Mouse (Mus musculus): ENCODE measurements around the gene E130114P18Rik. TPM values are rescaled to one million over a fixed set of nuclear protein-coding genes. Genes with fewer than 3 reads are reported as not detected.
A peak's percentile ranks its signal among the peaks of the same experiment; 100 is the strongest.

The E130114P18Rik gene
- polyA plus RNA-seq, 1 experiment from 2014 or later, result 71.1 TPM

GRCm38 (mm10) chr4:97757978-97758461 is 19.9 kb downstream of the E130114P18Rik start:
- Histone ChIP-seq H3K27ac (peak overlapping the region; percentile 87), H3K4me1 (peaks cover 26% of the 10 kb centered on the region), H3K4me2 (peak overlapping the region; percentile 78), H3K9me3 (replicated peaks) (no peaks in the 10 kb centered on the region), H3K27me3 (peaks cover 30% of the 10 kb centered on the region), H3K36me3 (ENCODE audit: poor library complexity, severe bottlenecking) (no peaks in the 10 kb centered on the region), H3K9ac (peak overlapping the region; percentile 66), H3K4me3 (peak overlapping the region; percentile 47)
- WGBS, result under 1% methylated on average over 14 of the region's 14 CpGs
- ATAC-seq, result peak; percentile 76

GRCm38 (mm10) chr4:97757207-97757977 is 20.5 kb downstream of the E130114P18Rik start:
- H3K36me3 ChIP-seq (ENCODE audit: poor library complexity, severe bottlenecking), result no peaks in the 10 kb centered on the region
- no peaks in the 10 kb centered on the region for H3K9me3 ChIP-seq (replicated peaks)
- peaks cover 36% of the 10 kb centered on the region for H3K27me3 ChIP-seq
- peak overlapping the region; percentile 47 for H3K4me3 ChIP-seq
- H3K4me2 ChIP-seq, result peak overlapping the region; percentile 78
- peak overlapping the region; percentile 66 for H3K9ac ChIP-seq
- peak overlapping the region; percentile 87 for H3K27ac ChIP-seq
- WGBS, result under 1% methylated on average over 38 of the region's 38 CpGs
- peak; percentile 80 for ATAC-seq
- H3K4me1 ChIP-seq, result peaks cover 32% of the 10 kb centered on the region

- H3K4me1 ChIP-seq, result peaks cover 49% of the 10 kb centered on the region
- peaks cover 38% of the 10 kb centered on the region for H3K27me3 ChIP-seq
- H3K9me3 ChIP-seq (replicated peaks), result no peaks in the 10 kb centered on the region
- no peak overlapping the region for H3K9ac ChIP-seq
- H3K4me2 ChIP-seq, result peak overlapping the region; percentile 22
- no peak for ATAC-seq
- WGBS, result 26% methylated on average over 12 of the region's 12 CpGs
- H3K4me3 ChIP-seq, result no peak overlapping the region
- H3K36me3 ChIP-seq (ENCODE audit: poor library complexity, severe bottlenecking), result no peaks in the 10 kb centered on the region
- no peak overlapping the region for H3K27ac ChIP-seq
Measured at GRCm38 (mm10) chr4:97754241-97754640, 23.6 kb downstream of the E130114P18Rik start.

- Histone ChIP-seq H3K4me1 (peaks cover 42% of the 10 kb centered on the region), H3K36me3 (ENCODE audit: poor library complexity, severe bottlenecking) (no peaks in the 10 kb centered on the region), H3K9me3 (replicated peaks) (no peaks in the 10 kb centered on the region), H3K4me2 (no peak overlapping the region), H3K27me3 (peaks cover 38% of the 10 kb centered on the region), H3K9ac (no peak overlapping the region), H3K27ac (no peak overlapping the region), H3K4me3 (no peak overlapping the region)
- no peak for ATAC-seq
- WGBS, result 8% methylated on average over 1 of the region's 1 CpGs
Measured at GRCm38 (mm10) chr4:97753521-97753920, 24.4 kb downstream of the E130114P18Rik start.

GRCm38 (mm10) chr4:97752276-97753010 is 25.4 kb downstream of the E130114P18Rik start:
- peaks cover 38% of the 10 kb centered on the region for H3K27me3 ChIP-seq
- ATAC-seq, result no peak
- 22% methylated on average over 5 of the region's 5 CpGs for WGBS
- H3K27ac ChIP-seq, result no peak overlapping the region
- H3K4me2 ChIP-seq, result peak overlapping the region; percentile 87
- H3K4me3 ChIP-seq, result peak overlapping the region; percentile 40
- H3K9me3 ChIP-seq (replicated peaks), result no peaks in the 10 kb centered on the region
- peaks cover 34% of the 10 kb centered on the region for H3K4me1 ChIP-seq
- H3K9ac ChIP-seq, result peak overlapping the region; percentile 77
- H3K36me3 ChIP-seq (ENCODE audit: poor library complexity, severe bottlenecking), result no peaks in the 10 kb centered on the region

- peaks cover 38% of the 10 kb centered on the region for H3K27me3 ChIP-seq
- ATAC-seq, result peak; percentile 50
- no peaks in the 10 kb centered on the region for H3K9me3 ChIP-seq (replicated peaks)
- H3K36me3 ChIP-seq (ENCODE audit: poor library complexity, severe bottlenecking), result no peaks in the 10 kb centered on the region
- H3K27ac ChIP-seq, result peak overlapping the region; percentile 79
- peak overlapping the region; percentile 87 for H3K4me2 ChIP-seq
- WGBS, result 1% methylated on average over 40 of the region's 40 CpGs
- peak overlapping the region; percentile 77 for H3K9ac ChIP-seq
- H3K4me3 ChIP-seq, result peak overlapping the region; percentile 40
- peaks cover 34% of the 10 kb centered on the region for H3K4me1 ChIP-seq
Measured at GRCm38 (mm10) chr4:97751483-97752251, 26.2 kb downstream of the E130114P18Rik start.

- ATAC-seq, result peak; percentile 75
- H3K27ac ChIP-seq, result peak overlapping the region; percentile 79
- H3K36me3 ChIP-seq (ENCODE audit: poor library complexity, severe bottlenecking), result no peaks in the 10 kb centered on the region
- no peaks in the 10 kb centered on the region for H3K9me3 ChIP-seq (replicated peaks)
- peak overlapping the region; percentile 77 for H3K9ac ChIP-seq
- peak overlapping the region; percentile 40 for H3K4me3 ChIP-seq
- peaks cover 36% of the 10 kb centered on the region for H3K27me3 ChIP-seq
- H3K4me1 ChIP-seq, result peaks cover 36% of the 10 kb centered on the region
- H3K4me2 ChIP-seq, result peak overlapping the region; percentile 87
- under 1% methylated on average over 20 of the region's 20 CpGs for WGBS
Measured at GRCm38 (mm10) chr4:97751030-97751482, 26.8 kb downstream of the E130114P18Rik start.

GRCm38 (mm10) chr4:97750401-97750800 is 27.5 kb downstream of the E130114P18Rik start:
- Histone ChIP-seq H3K27me3 (peaks cover 30% of the 10 kb centered on the region), H3K36me3 (ENCODE audit: poor library complexity, severe bottlenecking) (no peaks in the 10 kb centered on the region), H3K4me1 (peaks cover 42% of the 10 kb centered on the region), H3K9me3 (replicated peaks) (no peaks in the 10 kb centered on the region), H3K27ac (no peak overlapping the region), H3K9ac (peak overlapping the region; percentile 77; the same call in 1 of the 2 replicates), H3K4me2 (no peak overlapping the region), H3K4me3 (no peak overlapping the region)
- no peak for ATAC-seq
- WGBS, result 43% methylated on average over 4 of the region's 4 CpGs

- no peak for ATAC-seq
Measured at GRCm38 (mm10) chr4:97746106-97746900, 31.6 kb downstream of the E130114P18Rik start.

GRCm38 (mm10) chr4:97745296-97746105 is 32.4 kb downstream of the E130114P18Rik start:
- H3K9ac ChIP-seq, result peak overlapping the region; percentile 64
- no peaks in the 10 kb centered on the region for H3K27me3 ChIP-seq
- WGBS, result 3% methylated on average over 32 of the region's 32 CpGs
- H3K27ac ChIP-seq, result peak overlapping the region; percentile 70
- H3K9me3 ChIP-seq (replicated peaks), result no peaks in the 10 kb centered on the region
- ATAC-seq, result peak; percentile 86
- no peaks in the 10 kb centered on the region for H3K36me3 ChIP-seq (ENCODE audit: poor library complexity, severe bottlenecking)
- peak overlapping the region; percentile 35 for H3K4me3 ChIP-seq
- peaks cover 15% of the 10 kb centered on the region for H3K4me1 ChIP-seq
- H3K4me2 ChIP-seq, result peak overlapping the region; percentile 66

More at GRCm38 (mm10) chr4:97746106-97746900, 31.6 kb downstream of the E130114P18Rik start:
- WGBS, result 6% methylated on average over 19 of the region's 19 CpGs
- H3K4me1 ChIP-seq, result peaks cover 23% of the 10 kb centered on the region
- no peaks in the 10 kb centered on the region for H3K9me3 ChIP-seq (replicated peaks)
- no peaks in the 10 kb centered on the region for H3K27me3 ChIP-seq
- no peaks in the 10 kb centered on the region for H3K36me3 ChIP-seq (ENCODE audit: poor library complexity, severe bottlenecking)
- peak overlapping the region; percentile 35 for H3K4me3 ChIP-seq
- H3K27ac ChIP-seq, result peak overlapping the region; percentile 70
- H3K4me2 ChIP-seq, result peak overlapping the region; percentile 66
- H3K9ac ChIP-seq, result peak overlapping the region; percentile 64
